Mouse (Mus musculus) testis, adult 10 weeks (tissue): ENCODE data around the gene Defb23. TPM values are rescaled to one million over a fixed set of nuclear protein-coding genes. Genes with fewer than 3 reads are reported as not detected.

Source experiments
- polyA plus RNA-seq: library from polyadenylated mRNA; stranded (reverse); fragments of 350-450 nt; fragmentation: Illumina TruSeq; extraction: RNeasy Lipid Tissue Mini Kit (QIAGEN cat#74804); gene quantifications from one replicate; pipeline ENCODE4 v1.2.3, GENCODE M21; 2014; ENCODE audit warnings: low read depth, low replicate concordance

Gene Defb23
- not detected for polyA plus RNA-seq

GRCm38 (mm10) chr2:152464570-152465150 lies at the start of gene Defb23:
Defb23 (minus strand) TSS chr2:152464620.

GRCm38 (mm10) chr2:152511592-152511991 lies 47.2 kb upstream of the Defb23 start, which contains the start of gene Defb26:
Defb26 (minus strand) TSS chr2:152511692.

GRCm38 (mm10) chr2:152490038-152490437 lies 25.6 kb upstream of the Defb23 start, which contains the start of gene Defb22:
Defb22 (minus strand) TSS chr2:152490138.

GRCm38 (mm10) chr2:152476763-152477162 lies 12.3 kb upstream of the Defb23 start, which contains the start of gene Defb20:
Defb20 (plus strand) TSS chr2:152477063.

GRCm38 (mm10) chr2:152415287-152415686 lies 49.1 kb downstream of the Defb23 start, which contains the start of gene 6820408C15Rik:
6820408C15Rik (plus strand) TSS chr2:152415587.

GRCm38 (mm10) chr2:152414591-152415165 lies 49.7 kb downstream of the Defb23 start, which contains the start of gene Zcchc3:
Zcchc3 (minus strand) TSS chr2:152415027.

Other genes starting within 250 kb of the Defb23 start
- gene Csnk2a1, start 237.8 kb downstream of the Defb23 start, polyA plus RNA-seq, result 41.2 TPM
- gene Tbc1d20, start 170.8 kb downstream of the Defb23 start, polyA plus RNA-seq, result 43.6 TPM
- 0.56 TPM for gene Rbck1, start 132.0 kb downstream of the Defb23 start, polyA plus RNA-seq
- gene Trib3, start 120.6 kb downstream of the Defb23 start, polyA plus RNA-seq, result not detected
- gene Nrsn2, start 88.0 kb downstream of the Defb23 start, polyA plus RNA-seq, result not detected
- gene Sox12, start 66.6 kb downstream of the Defb23 start, polyA plus RNA-seq, result 0.66 TPM
- gene Zcchc3, start 49.6 kb downstream of the Defb23 start, polyA plus RNA-seq, result 2.5 TPM
- gene 6820408C15Rik, start 49.0 kb downstream of the Defb23 start, polyA plus RNA-seq, result 73.2 TPM
- not detected for gene Defb20, start 12.4 kb upstream of the Defb23 start, polyA plus RNA-seq
- gene Defb22, start 25.5 kb upstream of the Defb23 start, polyA plus RNA-seq, result 1.5 TPM
- gene Defb26, start 47.1 kb upstream of the Defb23 start, polyA plus RNA-seq, result not detected
- 3.7 TPM for gene Defb28, start 53.6 kb upstream of the Defb23 start, polyA plus RNA-seq
- not detected for gene Defb29, start 75.5 kb upstream of the Defb23 start, polyA plus RNA-seq
- gene Gm17416, start 104.7 kb upstream of the Defb23 start, polyA plus RNA-seq, result not detected
- gene Defb21, start 108.1 kb upstream of the Defb23 start, polyA plus RNA-seq, result 9.7 TPM
- gene Defb19, start 115.7 kb upstream of the Defb23 start, polyA plus RNA-seq, result 297 TPM
- gene Defb45, start 134.8 kb upstream of the Defb23 start, polyA plus RNA-seq, result 22.0 TPM
- gene Defb36, start 139.7 kb upstream of the Defb23 start, polyA plus RNA-seq, result 3.6 TPM
- gene Defb25, start 158.4 kb upstream of the Defb23 start, polyA plus RNA-seq, result not detected
- gene Rem1, start 162.3 kb upstream of the Defb23 start, polyA plus RNA-seq, result 0.24 TPM
- 21.1 TPM for gene H13, start 204.8 kb upstream of the Defb23 start, polyA plus RNA-seq
- gene Mcts2, start 222.4 kb upstream of the Defb23 start, polyA plus RNA-seq, result 91.3 TPM